Mouse (Mus musculus) right cerebral cortex, postnatal 25 days (tissue): ENCODE data around the gene Il11ra1.

Source experiments
- DNase-seq: peaks from one replicate; pipeline ENCODE4 v3.0.0; 2022

The Il11ra1 gene

GRCm38 (mm10) chr4:41711705-41712375 is 12.1 kb downstream of the Il11ra1 start:
- DNase-seq, result no peak

GRCm38 (mm10) chr4:41712421-41713196 is 12.8 kb downstream of the Il11ra1 start:
- DNase-seq, result no peak

GRCm38 (mm10) chr4:41713197-41714067 is 13.6 kb downstream of the Il11ra1 start, which contains the start of gene Rpp25l:
Rpp25l (minus strand) TSS chr4:41713534.
- DNase-seq, result peak; percentile 84

- peak; percentile 69 for DNase-seq
Observed at GRCm38 (mm10) chr4:41714276-41714675, 14.5 kb downstream of the Il11ra1 start.

GRCm38 (mm10) chr4:41715082-41715481 is 15.3 kb downstream of the Il11ra1 start:
- DNase-seq, result no peak

- no peak for DNase-seq
Observed at GRCm38 (mm10) chr4:41715596-41715995, 15.8 kb downstream of the Il11ra1 start.

- no peak for DNase-seq
Observed at GRCm38 (mm10) chr4:41716834-41717233, 17.0 kb downstream of the Il11ra1 start.

- peak; percentile 89 for DNase-seq
Observed at GRCm38 (mm10) chr4:41722918-41723351, 23.1 kb downstream of the Il11ra1 start, which contains the start of gene Dctn3. Dctn3 (minus strand) TSS chr4:41723170.

- DNase-seq, result no peak
Observed at GRCm38 (mm10) chr4:41726826-41727621, 27.2 kb downstream of the Il11ra1 start.

- no peak for DNase-seq
Observed at GRCm38 (mm10) chr4:41731052-41731765, 31.4 kb downstream of the Il11ra1 start, which contains the start of gene Arid3c. Arid3c (minus strand) TSS chr4:41731142.

GRCm38 (mm10) chr4:41737602-41738255 is 37.9 kb downstream of the Il11ra1 start:
- DNase-seq, result peak; percentile 72

- DNase-seq, result no peak
Observed at GRCm38 (mm10) chr4:41738256-41738603, 38.4 kb downstream of the Il11ra1 start.

GRCm38 (mm10) chr4:41739260-41739659 is 39.5 kb downstream of the Il11ra1 start:
- no peak for DNase-seq

GRCm38 (mm10) chr4:41740380-41741157 is 40.8 kb downstream of the Il11ra1 start:
- peak; percentile 80 for DNase-seq

GRCm38 (mm10) chr4:41741158-41741560 is 41.4 kb downstream of the Il11ra1 start:
- DNase-seq, result peak; percentile 93

- no peak for DNase-seq
Observed at GRCm38 (mm10) chr4:41744131-41744530, 44.3 kb downstream of the Il11ra1 start.

- DNase-seq, result no peak
Observed at GRCm38 (mm10) chr4:41745021-41745420, 45.2 kb downstream of the Il11ra1 start.

- no peak for DNase-seq
Observed at GRCm38 (mm10) chr4:41754797-41755337, 55.1 kb downstream of the Il11ra1 start, which contains the start of gene Galt. Galt (plus strand) TSS chr4:41755228.
